ENCODE assay signal across 34 mouse cellular contexts in genomic region chr2:83641993-83642392, GRCm38 (mm10).
"Had no signal": no experiment of that assay in that cellular context is flagged by ENCODE, and none has a peak within 500 bp of the region (broad histone marks: within the 10 kb centered on the region; RNA-seq: fewer than 3 reads in every experiment).

No protein-coding gene starts in this region.

- H3K9me3 ChIP-seq: heart, embryonic 12.5 days; heart, embryonic 13.5 days; heart, embryonic 15.5 days; hindbrain, embryonic 10.5 days; hindbrain, embryonic 12.5 days; hindbrain, embryonic 13.5 days; hindbrain, embryonic 15.5 days; intestine, embryonic 15.5 days; kidney, embryonic 15.5 days had no signal

- DNase-seq: heart, postnatal 10 days; heart, postnatal 14 days; heart, postnatal 36 days; heart, postnatal 4 days; kidney, adult 11 months; kidney, adult 18-20 months; kidney, adult 2 months; kidney, adult 8-10 months; kidney, adult 9 months; kidney, postnatal 10 days; kidney, postnatal 14 days; kidney, postnatal 25 days; kidney, postnatal 36 days; kidney, postnatal 4 days; layer of hippocampus, adult 9-11 months; layer of hippocampus, postnatal 36 days had no signal

- H3K27me3 ChIP-seq: heart, embryonic 12.5 days; heart, embryonic 13.5 days; heart, embryonic 15.5 days; hindbrain, embryonic 12.5 days; hindbrain, embryonic 13.5 days; hindbrain, embryonic 15.5 days; intestine, embryonic 15.5 days; kidney, embryonic 15.5 days had no signal

- H3K4me3 ChIP-seq: heart, embryonic 12.5 days; heart, embryonic 13.5 days; heart, embryonic 15.5 days; hindbrain, embryonic 10.5 days; hindbrain, embryonic 12.5 days; hindbrain, embryonic 13.5 days; hindbrain, embryonic 15.5 days; intestine, embryonic 15.5 days; kidney, embryonic 15.5 days; layer of hippocampus, adult 2 months; left cerebral cortex, adult 2 months had no signal

- H3K36me3 ChIP-seq: heart, embryonic 12.5 days; heart, embryonic 13.5 days; heart, embryonic 15.5 days; hindbrain, embryonic 10.5 days; hindbrain, embryonic 12.5 days; hindbrain, embryonic 13.5 days; hindbrain, embryonic 15.5 days; intestine, embryonic 15.5 days; kidney, embryonic 15.5 days had no signal

- H3K27ac ChIP-seq: heart, embryonic 13.5 days; heart, embryonic 15.5 days; hindbrain, embryonic 10.5 days; hindbrain, embryonic 12.5 days; hindbrain, embryonic 13.5 days; hindbrain, embryonic 14.5 days; hindbrain, embryonic 15.5 days; hindbrain, postnatal 0 days; intestine, embryonic 15.5 days; kidney, embryonic 15.5 days; kidney, postnatal 0 days; layer of hippocampus, adult 2 months; left cerebral cortex, adult 2 months had no signal

- H3K4me2 ChIP-seq: heart, embryonic 12.5 days; heart, embryonic 13.5 days; heart, embryonic 15.5 days; hindbrain, embryonic 12.5 days; hindbrain, embryonic 13.5 days; hindbrain, embryonic 14.5 days; hindbrain, embryonic 15.5 days; intestine, embryonic 15.5 days; kidney, embryonic 15.5 days had no signal

- ATAC-seq: hindbrain, embryonic 16.5 days; hindbrain, postnatal 0 days; inflammation-experienced regulatory T-cells, adult 6 months; intestine, embryonic 15.5 days; intestine, embryonic 16.5 days; intestine, postnatal 0 days had no signal

- H3K9ac ChIP-seq: heart, embryonic 12.5 days; heart, embryonic 13.5 days; heart, embryonic 15.5 days; hindbrain, embryonic 12.5 days; hindbrain, embryonic 13.5 days; hindbrain, embryonic 14.5 days; hindbrain, embryonic 15.5 days; intestine, embryonic 15.5 days; kidney, embryonic 15.5 days had no signal
